Mouse (Mus musculus) hindbrain, postnatal 0 days (tissue): Measurements from ENCODE around the gene Cryl1. TPM values are rescaled to one million over a fixed set of nuclear protein-coding genes. Genes with fewer than 3 reads are reported as not detected.

ENCODE experiments used
- ATAC-seq: fragments of 200-750 bp; cut with Nextera tagmentation; 2 replicates; pipeline ENCODE4 v1.8.0; 2017; ENCODE audit warnings: mild to moderate bottlenecking, moderate TSS enrichment, moderate library complexity
- DNase-seq: peaks from one replicate; pipeline ENCODE4 v3.0.0-alpha.2; 2015; ENCODE audit warnings: low spot score
- H3K27ac ChIP-seq: fragments of 300-500 bp; sonication (generic); 2 replicates; pipeline ENCODE4 v1.5.1; 2014; ENCODE audit warnings: mild to moderate bottlenecking
- H3K27me3 ChIP-seq: fragments of 300-500 bp; sonication (generic); 2 replicates; pipeline ENCODE4 v1.6.1; 2014; ENCODE audit warnings: low read length, mixed read lengths; ENCODE audit not compliant: insufficient read depth
- H3K36me3 ChIP-seq: fragments of 300-500 bp; sonication (generic); 2 replicates; pipeline ENCODE4 v1.6.1; 2014; ENCODE audit warnings: low read length, mixed read lengths; ENCODE audit not compliant: insufficient read depth
- H3K4me1 ChIP-seq: fragments of 300-500 bp; sonication (generic); 2 replicates; pipeline ENCODE4 v1.6.1; 2014; ENCODE audit warnings: antibody characterized with exemption, low read length, mixed read lengths; ENCODE audit not compliant: insufficient read depth
- H3K4me2 ChIP-seq: fragments of 300-500 bp; sonication (generic); 2 replicates; pipeline ENCODE4 v1.6.1; 2014; ENCODE audit warnings: low read depth, mild to moderate bottlenecking, low read length, moderate library complexity, mixed read lengths
- H3K4me3 ChIP-seq: fragments of 300-500 bp; sonication (generic); 2 replicates; pipeline ENCODE4 v1.5.1; 2014; ENCODE audit warnings: low read length
- H3K9ac ChIP-seq: fragments of 300-500 bp; sonication (generic); replicated peaks from 2 replicates; pipeline ENCODE4 v1.6.1; 2014; ENCODE audit warnings: mild to moderate bottlenecking, low read length, moderate library complexity, mixed read lengths
- H3K9me3 ChIP-seq: fragments of 300-500 bp; sonication (generic); 2 replicates; pipeline ENCODE4 v1.6.1; 2016; ENCODE audit warnings: low read length, mixed read lengths
- CTCF ChIP-seq: IDR thresholded peaks from 2 replicates; pipeline ENCODE4 v1.5.1; 2016; ENCODE audit warnings: antibody characterized with exemption, control low read depth, low read depth
- WGBS: fragments of 180-500 bp; shearing (Covaris S2); extraction: QIAGEN DNeasy Blood & Tissue Kit; methylation state at CpG from one replicate; pipeline ENCODE4 v1.1.7; 2014; 5-methylcytosine and 5-hydroxymethylcytosine counted together
- polyA plus RNA-seq: library from polyadenylated mRNA; unstranded; fragments of >200 nt; fragmentation: Nextera tagmentation; extraction: Ambion mirVana; gene quantifications from 2 replicates; pipeline ENCODE4 v1.2.1, GENCODE M21; 2015
- total RNA-seq: library from RNA; depleted of rRNA; stranded (reverse); fragments of >200 nt; gene quantifications from 2 replicates; pipeline ENCODE4 v1.2.3, GENCODE M21; 2014

Cryl1 gene
- total and polyA plus RNA-seq, 2 experiments from 2014 or later = 16.0 to 19.3 TPM

DNA sequence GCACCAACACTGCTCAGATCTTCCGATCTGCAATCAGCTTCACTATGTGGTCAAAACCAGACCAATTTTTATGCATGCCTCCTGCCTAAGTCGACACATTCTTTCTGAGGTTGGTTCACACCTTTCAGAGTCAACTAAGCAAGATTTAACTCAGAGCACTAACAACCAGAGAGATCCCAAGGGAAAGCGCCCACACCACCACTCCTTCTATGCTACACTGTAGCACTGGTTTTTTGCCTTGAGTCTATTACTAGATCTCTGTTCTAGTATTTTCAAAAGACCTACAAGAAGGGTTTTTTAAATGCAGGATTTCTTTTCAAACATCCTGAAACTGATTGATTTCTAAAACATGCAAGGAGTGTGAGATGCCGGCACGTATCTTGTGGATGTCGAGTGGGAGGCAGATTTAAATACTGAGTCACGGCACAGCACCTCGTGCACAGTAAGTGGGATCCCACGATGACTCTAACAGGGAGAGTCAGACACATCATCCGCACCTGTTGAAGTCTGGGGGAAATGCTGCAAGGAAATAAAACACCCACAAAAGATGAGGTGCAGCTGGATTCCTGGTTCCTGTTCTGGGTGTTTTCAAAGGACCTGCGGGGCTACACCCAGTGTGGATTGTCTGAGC, 96.6 kb downstream of the Cryl1 start:
- Histone ChIP-seq H3K36me3 (no peaks in the 10 kb centered on the region), H3K27ac (no peak overlapping the region), H3K9ac (no peak overlapping the region), H3K4me2 (no peak overlapping the region), H3K9me3 (no peaks in the 10 kb centered on the region), H3K27me3 (no peaks in the 10 kb centered on the region), H3K4me3 (no peak overlapping the region), H3K4me1 (no peaks in the 10 kb centered on the region)
- no peak for ATAC-seq
- DNase-seq = no peak
- 88% methylated on average over 11 of the region's 11 CpGs for WGBS
- TF ChIP-seq CTCF = no peak

DNA sequence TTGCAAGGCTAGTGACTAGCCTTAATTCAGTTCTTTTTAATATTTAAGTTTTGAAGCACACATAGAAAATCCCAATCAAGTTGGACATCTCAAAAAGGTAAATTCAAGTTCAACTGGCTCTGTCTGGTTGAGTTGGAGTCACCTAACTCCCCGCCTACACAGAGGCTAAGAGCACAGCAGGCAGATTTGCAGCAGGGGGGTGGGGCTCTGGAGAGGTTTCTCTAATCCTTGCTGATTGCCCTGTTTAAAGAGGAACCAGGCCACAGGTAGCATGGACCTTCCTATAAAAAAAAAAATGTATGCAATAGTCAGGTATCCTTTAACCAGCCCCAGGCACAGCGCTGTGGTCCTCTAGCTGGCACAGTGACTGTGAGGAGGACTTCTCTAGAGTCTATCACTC, 97.8 kb downstream of the Cryl1 start:
- Histone ChIP-seq H3K4me3 (no peak overlapping the region), H3K4me2 (no peak overlapping the region), H3K27ac (no peak overlapping the region), H3K36me3 (no peaks in the 10 kb centered on the region), H3K9me3 (no peaks in the 10 kb centered on the region), H3K9ac (no peak overlapping the region), H3K27me3 (no peaks in the 10 kb centered on the region), H3K4me1 (no peaks in the 10 kb centered on the region)
- DNase-seq = no peak
- 66% methylated on average over 2 of the region's 2 CpGs for WGBS
- ATAC-seq = no peak
- no peak for TF ChIP-seq CTCF

DNA sequence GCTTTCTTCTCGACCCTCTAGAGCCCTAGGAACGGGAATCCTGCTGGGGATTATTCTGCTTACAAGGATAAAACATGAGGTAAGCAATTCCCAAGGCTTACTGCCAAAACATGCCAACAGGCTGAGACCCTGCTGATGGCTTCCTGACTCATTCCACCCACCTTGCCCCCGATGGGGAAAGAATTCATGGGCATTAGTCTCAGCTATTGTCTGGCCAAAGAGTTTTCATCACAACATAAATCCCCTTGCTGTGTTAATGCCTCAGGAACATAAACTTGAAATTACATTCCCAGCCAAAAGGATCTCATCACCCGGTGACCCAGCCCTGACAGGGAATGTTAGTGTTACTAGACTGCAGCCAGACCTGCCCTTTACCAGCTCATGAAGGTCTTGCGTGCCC, 100.7 kb downstream of the Cryl1 start:
- 59% methylated on average over 5 of the region's 5 CpGs for WGBS
- ATAC-seq (no peak), DNase-seq (no peak)
- no peaks in the 10 kb centered on the region for H3K4me1 ChIP-seq
- no peak overlapping the region for H3K4me2 ChIP-seq
- H3K27ac ChIP-seq = no peak overlapping the region
- no peak overlapping the region for H3K4me3 ChIP-seq
- no peaks in the 10 kb centered on the region for H3K27me3 ChIP-seq
- no peak overlapping the region for H3K9ac ChIP-seq
- no peaks in the 10 kb centered on the region for H3K36me3 ChIP-seq
- TF ChIP-seq CTCF = no peak
- no peaks in the 10 kb centered on the region for H3K9me3 ChIP-seq

DNA sequence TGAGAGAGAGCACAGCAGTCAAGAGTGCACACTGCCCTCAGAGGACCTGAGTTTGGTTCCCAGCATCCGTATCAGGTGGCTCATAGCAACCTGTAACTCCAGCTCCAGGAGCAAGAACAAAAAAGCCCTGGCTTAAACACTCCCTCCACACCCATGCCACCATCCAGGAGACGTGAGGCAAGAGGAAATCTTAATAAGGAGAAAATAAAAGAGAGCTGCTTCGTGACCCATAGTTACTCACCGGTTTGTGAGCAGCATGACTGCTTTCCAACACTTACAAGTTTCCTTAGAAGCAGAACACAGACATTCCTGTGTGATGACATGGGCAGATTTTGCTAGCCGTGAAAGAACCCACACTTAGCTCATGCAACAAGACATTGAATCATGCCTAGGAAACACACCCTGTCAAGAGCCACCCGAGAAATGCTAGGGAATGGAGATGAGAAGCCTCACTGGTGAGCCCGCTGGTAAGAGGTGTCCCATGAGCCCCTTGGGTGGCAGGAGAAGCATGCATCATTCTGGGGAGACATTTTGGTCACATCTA, 106.9 kb downstream of the Cryl1 start:
- WGBS = 86% methylated on average over 7 of the region's 7 CpGs
- DNase-seq (no peak), ATAC-seq (no peak)
- no peak for TF ChIP-seq CTCF
- Histone ChIP-seq H3K9me3 (no peaks in the 10 kb centered on the region), H3K9ac (no peak overlapping the region), H3K36me3 (no peaks in the 10 kb centered on the region), H3K27me3 (no peaks in the 10 kb centered on the region), H3K4me1 (0 out of 2 replicates have a peak, but pooled peaks cover 4% of the 10 kb centered on the region), H3K4me3 (no peak overlapping the region), H3K4me2 (no peak overlapping the region), H3K27ac (no peak overlapping the region)

DNA sequence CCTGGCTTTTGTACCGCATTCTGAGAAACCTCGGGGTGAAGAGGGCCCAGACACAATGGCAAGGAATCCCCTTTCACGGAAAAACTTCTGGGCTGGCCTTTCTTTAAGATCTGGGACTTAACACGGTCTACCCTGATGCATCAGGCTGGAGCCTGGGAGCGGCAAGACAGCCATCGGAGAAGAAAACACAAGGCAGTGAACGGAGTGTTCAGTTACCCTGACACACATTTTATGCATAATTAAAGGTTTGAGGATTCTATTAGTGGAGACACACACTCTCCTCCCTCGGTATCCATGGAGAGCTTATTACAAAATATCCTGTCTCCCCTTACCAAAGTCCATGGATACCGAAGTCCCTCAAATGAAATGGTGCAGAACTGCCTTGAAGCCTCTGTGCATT, 109.2 kb downstream of the Cryl1 start:
- Histone ChIP-seq H3K9me3 (no peaks in the 10 kb centered on the region), H3K27me3 (no peaks in the 10 kb centered on the region), H3K9ac (no peak overlapping the region), H3K27ac (no peak overlapping the region), H3K4me1 (0 out of 2 replicates have a peak, but pooled peaks cover 4% of the 10 kb centered on the region), H3K4me2 (no peak overlapping the region), H3K36me3 (no peaks in the 10 kb centered on the region), H3K4me3 (no peak overlapping the region)
- WGBS = 15% methylated on average over 9 of the region's 9 CpGs
- ATAC-seq = peak; percentile 74
- DNase-seq = no peak
- TF ChIP-seq CTCF = no peak

DNA sequence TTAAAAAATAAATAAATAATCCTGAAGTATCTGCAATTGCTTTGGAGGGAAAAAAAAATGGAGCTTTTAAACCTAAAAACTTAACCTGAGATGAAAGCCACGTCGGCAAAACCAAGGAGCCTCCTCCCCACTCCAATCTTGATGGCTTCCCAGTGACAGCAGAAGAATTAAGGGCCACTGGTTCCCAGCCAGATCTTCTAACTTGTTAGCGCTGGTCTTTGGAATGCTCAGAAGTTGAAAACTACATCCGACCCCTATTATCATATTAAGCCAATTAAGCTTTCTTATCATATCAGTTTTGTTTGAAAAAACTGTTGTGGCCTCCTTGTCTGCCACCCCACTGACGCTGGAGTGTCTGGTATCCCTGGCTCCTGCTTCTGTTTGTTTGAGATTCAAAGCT, 114.5 kb downstream of the Cryl1 start:
- 57% methylated on average over 5 of the region's 5 CpGs for WGBS
- no peak for ATAC-seq
- TF ChIP-seq CTCF = no peak

DNA sequence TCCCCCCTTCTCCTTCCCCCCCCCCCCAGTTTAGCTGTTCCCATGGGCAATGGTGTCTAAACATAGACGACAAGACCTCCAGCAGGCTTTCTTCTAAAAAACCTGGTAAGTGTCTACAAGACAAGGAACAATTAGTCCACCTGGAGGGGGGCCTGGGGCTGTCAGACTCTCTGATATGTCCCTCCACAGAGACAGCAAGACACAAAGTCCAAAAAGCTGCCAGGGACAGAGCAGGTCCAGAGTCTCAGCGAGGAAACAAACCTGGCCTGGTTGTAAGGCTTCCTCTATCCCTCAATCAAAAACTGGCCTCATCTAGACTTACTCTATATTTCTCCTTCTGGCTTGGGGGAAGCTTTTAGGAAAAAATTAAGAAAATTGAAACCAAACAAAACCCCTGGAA, 115.7 kb downstream of the Cryl1 start:
- Histone ChIP-seq H3K9me3 (no peaks in the 10 kb centered on the region), H3K4me2 (no peak overlapping the region)
- 34% methylated on average over 2 of the region's 2 CpGs for WGBS

More for the DNA sequence above, 114.5 kb downstream of the Cryl1 start:
- Histone ChIP-seq H3K27ac (no peak overlapping the region), H3K36me3 (no peaks in the 10 kb centered on the region), H3K4me3 (no peak overlapping the region), H3K4me1 (no peaks in the 10 kb centered on the region), H3K27me3 (no peaks in the 10 kb centered on the region), H3K9ac (no peak overlapping the region), H3K9me3 (no peaks in the 10 kb centered on the region), H3K4me2 (no peak overlapping the region)
- DNase-seq = no peak

More for the DNA sequence above, 115.7 kb downstream of the Cryl1 start:
- no peak for ATAC-seq
- Histone ChIP-seq H3K27ac (no peak overlapping the region), H3K4me1 (no peaks in the 10 kb centered on the region), H3K9ac (no peak overlapping the region), H3K27me3 (no peaks in the 10 kb centered on the region), H3K4me3 (no peak overlapping the region), H3K36me3 (no peaks in the 10 kb centered on the region)
- no peak for TF ChIP-seq CTCF
- DNase-seq = no peak
